Mouse (Mus musculus) MEL (cell line): ENCODE measurements around the gene Mgat1. TPM values are rescaled to one million over a fixed set of nuclear protein-coding genes. Genes with fewer than 3 reads are reported as not detected.

Source experiments
- DNase-seq: peaks from one replicate; pipeline ENCODE4 v3.0.0; 2011; ENCODE audit warnings: low read depth, low spot score
- H3K27ac ChIP-seq: 2 replicates; pipeline ENCODE4 v1.5.1; 2012; ENCODE audit warnings: low read depth, mild to moderate bottlenecking, control low read depth, low read length, moderate library complexity; ENCODE audit not compliant: control insufficient read depth
- H3K27me3 ChIP-seq, 2 experiments: fragments of 150-350 bp in 1 of 2; sonication (generic) in 1 of 2; 2 replicates each; pipeline ENCODE4 v1.6.1; 2012; ENCODE audit warnings: low read length in 2 of 2, mild to moderate bottlenecking in 2 of 2, improper control_type of control experiment in 1 of 2, moderate library complexity in 1 of 2; ENCODE audit not compliant: insufficient read depth in 2 of 2, control insufficient read depth in 1 of 2
- H3K36me3 ChIP-seq, 2 experiments: 2 replicates each; pipeline ENCODE4 v1.6.1; 2012 to 2014; ENCODE audit warnings: low read length in 2 of 2, improper control_type of control experiment in 1 of 2, inconsistent platforms in 1 of 2, mild to moderate bottlenecking in 1 of 2; ENCODE audit not compliant: insufficient read depth in 2 of 2, control insufficient read depth in 1 of 2
- H3K4me1 ChIP-seq, 2 experiments: fragments of 150-350 bp in 1 of 2; sonication (generic) in 1 of 2; 2 replicates each; pipeline ENCODE4 v1.6.1; 2012; ENCODE audit warnings: low read length in 2 of 2, improper control_type of control experiment in 1 of 2, mild to moderate bottlenecking in 1 of 2; ENCODE audit not compliant: insufficient read depth in 2 of 2, control insufficient read depth in 1 of 2
- H3K4me3 ChIP-seq, 2 experiments: fragments of 150-350 bp in 1 of 2; sonication (generic) in 1 of 2; 2 replicates each; pipeline ENCODE4 v1.5.1; 2012; ENCODE audit warnings: low read depth in 2 of 2, low read length in 2 of 2, mild to moderate bottlenecking in 2 of 2, moderate library complexity in 2 of 2, control low read depth in 1 of 2, improper control_type of control experiment in 1 of 2; ENCODE audit not compliant: control insufficient read depth in 1 of 2, insufficient read depth in 1 of 2
- H3K79me2 ChIP-seq: 2 replicates; pipeline ENCODE4 v1.6.1; 2012; ENCODE audit warnings: mild to moderate bottlenecking, low read length, moderate library complexity; ENCODE audit not compliant: control insufficient read depth, poor library complexity, insufficient read depth
- H3K9ac ChIP-seq: 2 replicates; pipeline ENCODE4 v1.6.1; 2012; ENCODE audit warnings: low read depth, mild to moderate bottlenecking, control low read depth, low read length, moderate library complexity; ENCODE audit not compliant: control insufficient read depth, poor library complexity, severe bottlenecking
- H3K9me3 ChIP-seq: fragments of 150-350 bp; sonication (generic); replicated peaks from 2 replicates; pipeline ENCODE4 v1.6.1; 2012; ENCODE audit warnings: mild to moderate bottlenecking, low read length, improper control_type of control experiment, moderate library complexity; ENCODE audit not compliant: insufficient read depth
- BHLHE40 ChIP-seq: IDR thresholded peaks from 2 replicates; pipeline ENCODE4 v1.6.1; 2012; ENCODE audit warnings: low read depth, mild to moderate bottlenecking, inconsistent platforms, low read length, improper control_type of control experiment, borderline replicate concordance
- CHD2 ChIP-seq: IDR thresholded peaks from 2 replicates; pipeline ENCODE4 v1.6.1; 2011; ENCODE audit warnings: low read length, improper control_type of control experiment
- E2F4 ChIP-seq: IDR thresholded peaks from 2 replicates; pipeline ENCODE4 v1.6.1; 2011; ENCODE audit warnings: low read depth, low read length, improper control_type of control experiment, borderline replicate concordance
- ELF1 ChIP-seq: IDR thresholded peaks from 2 replicates; pipeline ENCODE4 v1.6.1; 2014; ENCODE audit warnings: low read depth, mild to moderate bottlenecking, inconsistent platforms, low read length, improper control_type of control experiment, moderate library complexity
- EP300 ChIP-seq, 2 experiments: IDR thresholded peaks; 2 replicates each; pipeline ENCODE4 v1.6.1; 2011; ENCODE audit warnings: improper control_type of control experiment in 2 of 2, low read length in 2 of 2, low read depth in 1 of 2, mild to moderate bottlenecking in 1 of 2
- ETS1 ChIP-seq: IDR thresholded peaks from 2 replicates; pipeline ENCODE4 v1.6.1; 2012; ENCODE audit warnings: low read depth, mild to moderate bottlenecking, inconsistent platforms, low read length, improper control_type of control experiment, moderate library complexity
- GATA1 ChIP-seq: IDR thresholded peaks from 2 replicates; pipeline ENCODE4 v1.6.1; 2011; ENCODE audit warnings: low read depth, low read length, improper control_type of control experiment
- KAT2A ChIP-seq: conservative IDR thresholded peaks from 2 replicates; pipeline ENCODE4 v1.6.1; 2012; ENCODE audit warnings: low read depth, low read length, improper control_type of control experiment, inconsistent platforms
- MAX ChIP-seq: IDR thresholded peaks from 2 replicates; pipeline ENCODE4 v1.6.1; 2011; ENCODE audit warnings: low read length, improper control_type of control experiment
- MEF2A ChIP-seq: IDR thresholded peaks from 2 replicates; pipeline ENCODE4 v1.6.1; 2014; ENCODE audit warnings: low read depth, mild to moderate bottlenecking, inconsistent platforms, low read length, improper control_type of control experiment; ENCODE audit not compliant: poor library complexity, insufficient replicate concordance, severe bottlenecking; ENCODE audit errors: extremely low read depth
- MYB ChIP-seq: IDR thresholded peaks from 2 replicates; pipeline ENCODE4 v1.6.1; 2011; ENCODE audit warnings: mild to moderate bottlenecking, low read depth, low read length, improper control_type of control experiment
- MYC ChIP-seq: IDR thresholded peaks from 2 replicates; pipeline ENCODE4 v1.6.1; 2011; ENCODE audit warnings: low read depth, mild to moderate bottlenecking, low read length, improper control_type of control experiment, moderate library complexity
- POLR2A ChIP-seq, 2 experiments: IDR thresholded peaks; 2 replicates each; pipeline ENCODE4 v1.6.1; 2011 to 2012; ENCODE audit warnings: low read length in 2 of 2, mild to moderate bottlenecking in 2 of 2, control low read depth in 1 of 2, improper control_type of control experiment in 1 of 2, low read depth in 1 of 2, moderate library complexity in 1 of 2; ENCODE audit not compliant: control insufficient read depth in 1 of 2, insufficient read depth in 1 of 2, poor library complexity in 1 of 2
- SIN3A ChIP-seq: IDR thresholded peaks from 2 replicates; pipeline ENCODE4 v1.6.1; 2012; ENCODE audit warnings: low read length, improper control_type of control experiment, inconsistent platforms
- TAL1 ChIP-seq: IDR thresholded peaks from 2 replicates; pipeline ENCODE4 v1.6.1; 2012; ENCODE audit warnings: mild to moderate bottlenecking, inconsistent platforms, low read length, moderate library complexity, mixed read lengths
- TCF12 ChIP-seq: IDR thresholded peaks from 2 replicates; pipeline ENCODE4 v1.6.1; 2014; ENCODE audit warnings: low read depth, mild to moderate bottlenecking, inconsistent platforms, low read length, improper control_type of control experiment, moderate library complexity
- USF2 ChIP-seq, 2 experiments: IDR thresholded peaks; 2 replicates each; pipeline ENCODE4 v1.6.1; 2011 to 2012; ENCODE audit warnings: improper control_type of control experiment in 2 of 2, low read length in 2 of 2, borderline replicate concordance in 1 of 2, inconsistent platforms in 1 of 2, low read depth in 1 of 2, mild to moderate bottlenecking in 1 of 2; ENCODE audit not compliant: insufficient read depth in 1 of 2
- ZNF384 ChIP-seq: IDR thresholded peaks from 2 replicates; pipeline ENCODE4 v1.6.1; 2012; ENCODE audit warnings: low read depth, mild to moderate bottlenecking, inconsistent platforms, low read length, improper control_type of control experiment
- polyA plus RNA-seq, 2 experiments: library from polyadenylated mRNA; stranded (reverse) in 1 of 2; unstranded in 1 of 2; fragments of >175 nt in 1 of 2; fragments of >200 nt in 1 of 2; gene quantifications; 2 replicates each; pipeline versions ENCODE4 v1.2.1 to v1.2.4; 2012; ENCODE audit warnings: low replicate concordance in 2 of 2, low read depth in 1 of 2; ENCODE audit not compliant: insufficient read length in 2 of 2, insufficient read depth in 1 of 2, missing spikeins in 1 of 2
- total RNA-seq: library from RNA; depleted of rRNA; stranded (reverse); fragments of 300-350 nt; gene quantifications from 2 replicates; pipeline ENCODE4 v1.2.3, GENCODE M21; 2012

Mgat1 gene
- total and polyA plus RNA-seq, 3 experiments, result 41.1 to 44.3 TPM; not detected in 1

- TF ChIP-seq MAX (no peak), GATA1 (no peak), USF2 (IDR thresholded peaks at IDR 0.05; ENCODE audit: borderline replicate concordance in 1 of 2, insufficient read depth in 1 of 2, low read depth in 1 of 2, low read length in 2 of 2) (no peak), MEF2A (no peak), BHLHE40 (no peak), POLR2A (IDR thresholded peaks at IDR 0.05; ENCODE audit: control insufficient read depth in 1 of 2, insufficient read depth in 1 of 2, low read depth in 1 of 2, low read length in 2 of 2, poor library complexity in 1 of 2) (no peak), KAT2A (no peak)
- Histone ChIP-seq H3K79me2 (peaks cover 15% of the 10 kb centered on the region), H3K9me3 (no peaks in the 10 kb centered on the region), H3K9ac (no peak overlapping the region), H3K4me1 (peaks cover 14 to 21% of the 10 kb centered on the region in 2 experiments), H3K4me3 (no peak overlapping the region; a peak in 1 of 4 replicates), H3K36me3 (peaks cover 6 to 22% of the 10 kb centered on the region in 2 experiments; a peak in 3 of 4 replicates), H3K27ac (no peak overlapping the region), H3K27me3 (no peaks in the 10 kb centered on the region)
- DNase-seq, result no peak
These were observed 5.1 kb downstream of the Mgat1 start for GRCm38 (mm10) chr11:49248974-49249700.

- Histone ChIP-seq H3K27me3 (no peaks in the 10 kb centered on the region), H3K9me3 (no peaks in the 10 kb centered on the region)
- TF ChIP-seq ELF1, result 0 out of 2 replicates have a peak, but pooled peaks have one; percentile 6
- TF ChIP-seq MAX, result 0 out of 2 replicates have a peak, but pooled peaks have one; percentile 26
- TF ChIP-seq CHD2, result no peak
- no peak for TF ChIP-seq USF2 (IDR thresholded peaks at IDR 0.05; ENCODE audit: borderline replicate concordance in 1 of 2, insufficient read depth in 1 of 2, low read depth in 1 of 2, low read length in 2 of 2)
- TF ChIP-seq MYB, result peak; percentile 23; the same call in 1 of the 2 replicates
- peak; percentile 80 for TF ChIP-seq ETS1
- TF ChIP-seq GATA1, result 0 out of 2 replicates have a peak, but pooled peaks have one; percentile 11
- TF ChIP-seq ZNF384, result peak; percentile 93
- TF ChIP-seq MYC, result no peak
- TF ChIP-seq E2F4, result no peak
- peak; percentile 86 for TF ChIP-seq TCF12
- peak; percentile 49; the same call in 1 of the 2 replicates for TF ChIP-seq SIN3A
- peak; percentile 19 to 71; a peak in 3 of 4 replicates for TF ChIP-seq EP300 (IDR thresholded peaks at IDR 0.05; ENCODE audit: low read depth in 1 of 2, low read length in 2 of 2)
- 0 out of 2 replicates have a peak, but pooled peaks have one; percentile 22 for TF ChIP-seq TAL1
- TF ChIP-seq, all 39 proteins: peak for 10
- H3K4me1 ChIP-seq, result peaks cover 14 to 21% of the 10 kb centered on the region in 2 experiments
- H3K4me3 ChIP-seq, result peak overlapping the region; percentile 74 to 80
- peak overlapping the region; percentile 80 for H3K27ac ChIP-seq
- H3K79me2 ChIP-seq, result peaks cover 15% of the 10 kb centered on the region
- peak overlapping the region; percentile 86 for H3K9ac ChIP-seq
- H3K36me3 ChIP-seq, result peaks cover 9 to 20% of the 10 kb centered on the region in 2 experiments; a peak in 3 of 4 replicates
- peak; percentile 74 for DNase-seq
These were observed 5.9 kb downstream of the Mgat1 start for GRCm38 (mm10) chr11:49249811-49250421.
